Mouse (Mus musculus) hematopoietic stem cell, adult 5-6 weeks (primary cell): ENCODE measurements around the gene Rassf6. TPM values are rescaled to one million over a fixed set of nuclear protein-coding genes. Genes with fewer than 3 reads are reported as not detected.
"Not testable (repeated sequence)": the region's sequence is repeated elsewhere in the genome, so short reads cannot be mapped to it uniquely, and the experiment has no call there.

ENCODE experiments used
- ATAC-seq, 2 experiments: fragments of 125-278 bp in 1 of 2; replicated peaks in 1 of 2; 2 replicates each; pipeline ENCODE4 v1.8.0; 2016 to 2017; ENCODE audit warnings: inconsistent platforms in 2 of 2, mild to moderate bottlenecking in 2 of 2, moderate number of reproducible peaks in 2 of 2, low read depth in 1 of 2, moderate TSS enrichment in 1 of 2; ENCODE audit not compliant: low FRiP score in 2 of 2, poor library complexity in 2 of 2, severe bottlenecking in 2 of 2, insufficient read depth in 1 of 2, low TSS enrichment in 1 of 2
- total RNA-seq: library from RNA; stranded (forward); fragments of 172-1452, 232-1000 nt; gene quantifications from 2 replicates; pipeline ENCODE4 v1.2.3, GENCODE M21; 2017

The Rassf6 gene
- total RNA-seq, 1 experiment from 2014 or later = 2.0 TPM

GRCm38 (mm10) chr5:90634885-90635284 lies 5.6 kb downstream of the Rassf6 start:
- no peak for ATAC-seq

GRCm38 (mm10) chr5:90628530-90628929 lies 11.9 kb downstream of the Rassf6 start:
- ATAC-seq = no peak

DNA sequence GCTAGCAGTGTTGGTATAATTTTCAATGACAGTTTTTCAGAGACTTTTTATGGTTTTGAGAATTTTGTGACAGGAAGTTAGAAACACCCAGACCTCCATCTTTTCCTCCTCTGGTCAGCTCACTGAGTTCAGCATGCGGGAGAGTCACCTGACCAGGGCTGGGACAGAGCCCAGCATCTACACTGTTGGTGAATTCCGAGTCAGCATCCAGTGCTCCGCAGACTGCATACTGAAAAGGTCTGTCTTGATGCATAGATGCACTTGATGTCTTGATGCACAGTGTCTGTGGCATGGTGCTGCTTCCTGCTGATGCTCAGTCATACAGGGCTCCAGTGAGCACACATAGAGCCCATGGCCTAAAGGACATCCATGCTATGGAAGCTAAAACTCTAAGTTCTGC lies 12.4 kb downstream of the Rassf6 start:
- no peak for ATAC-seq

DNA sequence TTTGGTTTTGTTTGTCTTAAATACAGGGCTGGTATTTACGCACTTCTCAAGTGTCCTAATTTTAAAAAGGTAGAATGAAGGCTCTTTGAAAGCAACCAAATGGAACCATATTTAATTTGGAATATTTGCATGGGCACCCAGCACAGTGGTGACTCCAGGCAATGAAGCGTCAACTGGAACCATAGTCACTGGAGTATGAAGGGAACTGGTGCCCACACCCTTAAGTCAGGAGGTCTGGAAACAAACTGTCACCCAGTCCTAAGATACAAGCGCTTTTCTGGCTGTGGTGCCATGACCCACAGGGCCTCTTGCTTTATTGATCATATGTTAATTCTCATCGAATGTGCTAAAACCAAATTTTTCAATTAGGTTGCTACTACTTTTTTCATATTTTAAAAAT lies 13.0 kb downstream of the Rassf6 start:
- ATAC-seq = no peak

GRCm38 (mm10) chr5:90624708-90625425 lies 15.6 kb downstream of the Rassf6 start:
- ATAC-seq = no peak

DNA sequence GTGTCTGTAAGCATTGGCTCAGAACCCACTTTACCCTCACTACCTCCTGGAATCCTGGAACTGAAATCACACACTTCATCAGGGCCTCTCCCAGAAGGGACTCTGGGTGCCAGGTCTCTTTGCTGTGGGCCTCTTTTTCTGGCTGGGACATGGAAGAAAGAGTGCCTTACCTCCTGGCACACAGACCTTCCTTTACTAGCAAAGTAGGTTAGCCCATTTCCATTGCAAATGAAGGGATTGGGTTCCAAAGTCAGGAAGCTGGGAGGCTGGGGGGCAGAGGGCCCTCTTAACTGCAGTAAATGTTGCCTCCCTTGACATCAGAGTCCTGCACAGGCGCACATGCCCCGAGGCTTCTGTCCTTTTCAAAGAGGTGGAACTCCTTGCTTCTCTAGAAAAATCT lies 17.2 kb downstream of the Rassf6 start:
- no peak for ATAC-seq

- ATAC-seq = no peak
Measured at GRCm38 (mm10) chr5:90621726-90622125, 18.7 kb downstream of the Rassf6 start.

- no peak for ATAC-seq
Measured at GRCm38 (mm10) chr5:90621316-90621715, 19.1 kb downstream of the Rassf6 start.

DNA sequence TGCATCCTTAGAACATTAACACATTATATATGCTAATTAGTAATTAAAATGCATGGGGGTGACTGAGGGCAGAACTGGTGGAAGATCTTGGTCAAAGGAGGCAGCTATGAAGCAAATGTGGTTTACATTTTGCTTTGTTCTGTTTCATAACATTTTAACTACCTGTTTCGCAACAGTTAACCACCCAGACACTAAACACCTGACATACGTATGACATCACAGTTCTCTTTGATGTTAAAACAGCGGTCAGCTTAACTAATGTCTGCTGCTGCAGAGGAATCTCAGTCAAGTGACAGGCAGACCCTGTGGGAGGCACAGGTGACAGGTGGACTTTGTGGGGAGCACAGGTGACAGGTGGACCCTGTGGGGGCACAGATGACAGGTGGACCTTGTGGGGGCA lies 22.6 kb downstream of the Rassf6 start:
- peak; percentile 22 to 68; a peak in 2 of 4 replicates for ATAC-seq

- not testable (repeated sequence) for ATAC-seq
Measured at GRCm38 (mm10) chr5:90612751-90613150, 27.7 kb downstream of the Rassf6 start.

- ATAC-seq = peak in 1 of 2 experiments; percentile 61; a peak in 2 of 4 replicates
Measured at GRCm38 (mm10) chr5:90611996-90612611, 28.4 kb downstream of the Rassf6 start.

GRCm38 (mm10) chr5:90611388-90611787 lies 29.1 kb downstream of the Rassf6 start:
- peak; percentile 32 to 54; a peak in 3 of 4 replicates for ATAC-seq

GRCm38 (mm10) chr5:90608906-90609305 lies 31.6 kb downstream of the Rassf6 start:
- ATAC-seq = no peak

DNA sequence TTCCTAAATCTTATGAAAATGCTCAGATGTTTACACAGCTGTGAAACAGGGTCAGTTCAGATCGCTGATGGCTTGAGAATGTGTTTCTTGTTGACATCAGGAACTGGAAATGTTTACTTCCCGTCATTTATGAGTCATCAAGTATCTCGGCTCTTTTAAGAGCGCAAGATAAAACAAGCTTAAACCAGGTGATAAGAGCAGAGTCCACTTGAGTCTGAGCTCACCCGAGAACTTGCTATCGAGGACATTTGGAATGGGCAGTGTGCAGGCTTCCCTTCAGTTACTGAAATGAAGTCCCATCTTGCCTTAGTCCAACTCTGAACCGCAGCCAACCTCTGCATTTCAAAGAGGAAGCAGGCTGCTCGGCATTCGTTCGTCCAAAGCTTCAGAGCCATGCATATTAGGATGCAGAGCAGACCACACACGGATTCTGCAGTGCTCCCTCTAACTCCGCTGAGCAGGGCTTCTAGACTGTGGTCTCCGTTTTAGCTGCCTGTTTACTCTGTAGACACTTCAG lies 37.0 kb downstream of the Rassf6 start:
- peak; percentile 87 to 88 for ATAC-seq

- ATAC-seq = peak in 1 of 2 experiments; percentile 67; a peak in 1 of 4 replicates
Measured at GRCm38 (mm10) chr5:90601469-90601868, 39.0 kb downstream of the Rassf6 start.

- no peak for ATAC-seq
Measured at GRCm38 (mm10) chr5:90596155-90596554, 44.3 kb downstream of the Rassf6 start.

DNA sequence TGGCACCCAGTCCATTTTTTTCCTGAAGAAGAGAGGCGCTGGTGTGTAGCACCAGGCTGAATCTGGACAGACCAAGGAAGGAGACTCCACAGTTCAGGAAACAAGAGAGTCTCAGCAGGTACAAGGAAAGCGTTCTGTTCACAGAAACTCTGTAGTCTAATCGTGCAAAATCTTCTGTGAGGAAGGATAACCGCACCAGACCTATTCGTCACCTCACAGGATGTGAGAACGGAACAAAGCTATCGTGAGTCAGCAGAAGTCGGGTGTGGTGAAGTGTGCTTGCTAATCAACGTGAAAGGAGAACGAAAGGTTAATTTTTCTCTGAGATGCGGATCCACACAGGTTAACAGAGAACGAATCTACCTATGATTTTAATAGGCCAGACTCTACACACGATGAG lies 45.5 kb downstream of the Rassf6 start:
- peak; percentile 94 to 95 for ATAC-seq

DNA sequence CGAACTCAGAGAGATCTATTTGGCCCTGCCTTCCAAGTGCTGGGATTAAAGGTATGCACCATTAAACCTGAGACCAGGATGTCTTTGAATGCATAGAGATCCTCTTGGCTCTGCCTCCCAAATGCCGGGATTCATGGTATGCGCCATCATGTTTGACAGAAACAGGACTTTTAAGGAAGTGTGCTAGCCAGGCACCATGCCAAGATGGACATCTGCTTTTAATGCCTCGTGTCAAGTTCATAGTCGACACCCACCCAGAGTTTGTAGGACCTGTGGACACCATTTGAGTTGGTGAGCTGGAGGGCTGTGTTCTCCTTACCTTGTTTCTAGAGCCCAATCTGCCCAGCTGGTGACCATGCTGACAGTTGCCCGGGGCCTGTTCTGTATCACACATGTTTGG lies 48.5 kb downstream of the Rassf6 start:
- no peak for ATAC-seq

DNA sequence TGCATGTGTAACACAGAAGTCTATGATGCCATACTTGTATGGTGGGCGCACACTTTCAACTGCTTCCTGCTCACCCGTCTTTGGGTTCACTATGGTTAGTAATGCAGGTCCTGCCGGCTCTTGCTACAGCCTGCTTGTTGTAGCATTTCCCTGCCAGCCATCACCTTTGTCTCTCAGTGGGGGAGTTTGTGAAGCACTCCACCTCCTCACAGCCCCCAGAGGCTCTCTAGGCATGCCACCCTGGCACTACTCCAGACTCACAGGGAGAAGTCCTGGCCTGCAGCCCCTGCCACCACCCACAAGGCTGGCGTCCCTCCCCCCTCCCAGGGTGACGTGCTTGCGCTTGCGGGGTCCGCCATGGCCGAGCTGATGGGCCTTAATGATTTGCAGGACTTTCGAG lies 49.8 kb downstream of the Rassf6 start:
- no peak for ATAC-seq
